Mouse (Mus musculus): ENCODE data around the gene Cd300e.
A peak's percentile ranks its signal among the peaks of the same experiment; 100 is the strongest.

GRCm38 (mm10) chr11:115080886-115081285, 18.9 kb upstream of the Cd300e start:
- TF ChIP-seq POLR2A (IDR thresholded peaks at IDR 0.05; ENCODE audit: borderline replicate concordance, low read depth, low read length) (no peak), CTCF (IDR thresholded peaks at IDR 0.05; ENCODE audit: low read depth, low read length) (peak; percentile 62)

Measured in bone marrow macrophage, adult 2 months (primary cell).